Mouse (Mus musculus) heart, adult 9 months (tissue): ENCODE measurements around the gene Dpm1.

Source experiments
- DNase-seq, 2 experiments: peaks; one replicate each; pipeline ENCODE4 v3.0.0; 2022; ENCODE audit warnings: low spot score in 2 of 2

Dpm1 gene

GRCm38 (mm10) chr2:168166750-168167460, 63.5 kb downstream of the Dpm1 start:
- DNase-seq, result no peak

DNA sequence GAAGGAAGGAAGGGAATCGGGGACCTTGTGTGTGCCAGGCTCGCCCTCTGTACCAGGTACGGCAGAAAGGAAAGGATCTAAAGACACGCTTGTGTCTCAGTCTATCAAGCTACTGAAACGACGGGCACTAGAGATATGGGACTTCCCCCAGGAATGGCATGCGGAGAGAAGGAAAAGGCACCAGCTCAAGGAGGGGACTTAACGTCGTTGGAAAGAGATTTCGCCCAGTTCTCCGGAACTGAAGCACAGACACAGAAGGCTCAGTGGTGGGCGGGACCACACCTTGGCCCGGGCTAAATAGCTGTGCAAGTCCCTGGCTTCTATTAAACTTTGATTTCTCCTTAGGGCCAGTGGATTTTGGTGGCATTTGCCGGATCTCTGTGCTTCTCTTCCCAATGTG, 68.4 kb downstream of the Dpm1 start:
- no peak for DNase-seq

DNA sequence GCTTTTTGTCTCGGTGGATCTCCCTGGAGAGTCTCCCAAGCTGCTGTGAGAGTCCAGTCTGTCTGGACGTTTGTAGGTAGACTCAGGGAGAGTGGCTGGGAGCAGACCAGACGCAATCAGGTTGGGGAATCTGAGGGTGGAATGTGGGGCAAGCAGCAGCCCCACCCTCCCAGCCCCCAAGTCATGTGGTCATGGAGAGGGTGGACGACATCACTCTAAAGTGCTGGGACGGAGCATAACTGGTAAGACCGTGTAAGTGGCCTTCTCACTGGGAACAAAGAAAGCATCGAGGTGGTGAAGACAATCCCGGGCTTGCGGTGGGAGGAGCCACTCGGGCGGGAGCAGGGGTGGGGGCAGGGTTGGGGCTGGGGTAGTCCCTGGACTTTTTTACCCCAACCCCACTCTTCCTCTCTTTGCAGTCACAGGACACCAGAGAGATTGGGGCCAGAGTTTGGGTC, 68.8 kb downstream of the Dpm1 start:
- DNase-seq, result no peak

DNA sequence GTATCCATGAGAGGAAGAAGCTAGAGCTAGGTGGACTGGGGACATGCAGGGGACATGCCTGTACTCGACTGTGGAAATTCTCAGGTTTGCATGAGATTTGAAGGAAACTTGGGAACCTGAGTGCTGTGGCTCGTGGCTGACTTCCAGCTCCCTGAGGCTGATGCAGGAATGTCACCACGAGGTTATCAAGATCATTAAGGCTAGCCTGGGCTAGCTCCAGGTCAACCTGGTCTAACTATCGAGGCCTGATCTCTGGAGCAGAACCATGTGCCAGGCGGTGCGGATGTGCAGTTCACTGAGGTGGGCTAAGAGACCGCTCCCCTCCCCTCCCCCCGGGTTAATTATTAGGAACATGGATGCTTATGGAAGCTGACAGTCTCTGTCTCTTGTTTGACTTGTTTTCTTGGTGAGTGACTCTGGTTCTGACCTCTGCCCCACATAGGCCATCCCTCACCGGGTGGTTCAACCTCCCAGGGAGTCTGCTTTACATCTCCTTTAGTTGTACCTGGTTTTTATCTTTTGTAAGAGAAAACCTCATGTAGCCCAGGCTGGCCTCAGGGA, 69.9 kb downstream of the Dpm1 start:
- no peak for DNase-seq
